Mouse (Mus musculus) embryo, embryonic 10.5 days (tissue): ENCODE data around the gene Atxn3.
"Not testable (repeated sequence)": the region's sequence is repeated elsewhere in the genome, so short reads cannot be mapped to it uniquely, and the experiment has no call there.

Source experiments
- DNase-seq: peaks from one replicate; pipeline ENCODE4 v3.0.0-alpha.2; 2015; ENCODE audit warnings: low spot score

Atxn3 gene

GRCm38 (mm10) chr12:101957942-101958544 lies at the start of gene Atxn3:
TSS of gene Atxn3 (minus strand) at chr12:101958246.
- peak; percentile 96 for DNase-seq

- no peak for DNase-seq
Observed at GRCm38 (mm10) chr12:102000785-102001184, 42.7 kb upstream of the Atxn3 start.

DNA sequence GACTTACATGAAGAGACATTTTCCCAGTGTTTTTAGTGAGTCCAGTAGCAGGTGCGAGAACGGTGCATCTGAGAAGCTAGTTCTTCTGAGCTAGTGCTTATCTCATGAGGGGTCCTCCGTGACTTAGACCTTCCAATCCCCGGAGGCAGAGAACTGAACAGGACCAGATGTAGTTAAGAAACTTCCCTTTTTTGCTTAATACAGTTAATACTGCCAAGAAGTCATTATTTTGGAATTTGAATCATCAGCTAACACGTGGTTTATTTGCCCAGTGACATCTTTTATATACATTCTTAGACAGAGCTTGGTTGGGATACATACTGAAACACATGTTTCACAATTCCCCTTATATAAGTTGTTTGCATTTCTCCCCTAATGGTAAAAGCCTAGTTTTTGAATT lies 40.9 kb upstream of the Atxn3 start:
- DNase-seq, result no peak

DNA sequence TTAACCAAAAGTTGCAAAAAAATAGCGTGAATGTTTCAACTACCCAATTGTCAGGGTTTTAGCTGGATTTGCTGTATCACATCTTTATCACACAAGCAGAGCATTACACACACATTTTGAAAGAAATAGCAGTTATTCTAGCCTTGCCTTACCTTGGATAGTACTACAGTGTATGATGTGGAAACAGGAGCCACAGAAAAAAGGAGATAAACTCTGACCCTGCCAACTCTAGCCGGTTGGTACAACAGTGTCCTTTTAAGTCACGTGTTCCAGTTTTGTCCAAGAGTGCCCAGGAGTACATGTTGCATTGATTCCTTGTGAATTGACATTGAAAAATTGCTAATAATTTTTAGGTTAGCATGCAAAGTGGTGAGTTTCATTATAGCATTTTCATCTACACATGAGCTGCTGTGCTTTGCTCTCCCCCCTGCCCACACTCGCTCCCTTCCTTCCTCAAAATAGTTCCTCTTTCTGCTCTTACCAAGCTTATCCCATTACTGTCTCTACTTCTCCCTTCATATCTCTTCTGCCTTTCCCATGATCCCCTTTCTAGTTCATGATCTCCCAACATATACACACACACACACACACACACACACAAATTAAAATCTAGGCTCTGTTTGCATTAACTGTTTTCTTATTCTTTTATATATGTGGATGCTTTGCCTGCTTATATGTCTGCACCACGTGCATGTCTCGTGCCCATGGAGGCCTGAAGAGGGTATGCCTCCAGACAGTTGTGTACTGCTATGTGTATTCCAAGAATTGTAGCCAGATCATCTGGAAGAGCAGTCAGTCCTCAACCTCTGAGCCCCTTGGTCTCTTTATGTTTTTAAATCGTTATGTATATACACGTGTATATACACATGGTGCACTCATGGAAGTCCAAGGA lies 36.8 kb upstream of the Atxn3 start:
- no peak for DNase-seq

GRCm38 (mm10) chr12:101987659-101988058 lies 29.6 kb upstream of the Atxn3 start:
- no peak for DNase-seq

GRCm38 (mm10) chr12:101985110-101985509 lies 27.1 kb upstream of the Atxn3 start:
- DNase-seq, result peak; percentile 32

DNA sequence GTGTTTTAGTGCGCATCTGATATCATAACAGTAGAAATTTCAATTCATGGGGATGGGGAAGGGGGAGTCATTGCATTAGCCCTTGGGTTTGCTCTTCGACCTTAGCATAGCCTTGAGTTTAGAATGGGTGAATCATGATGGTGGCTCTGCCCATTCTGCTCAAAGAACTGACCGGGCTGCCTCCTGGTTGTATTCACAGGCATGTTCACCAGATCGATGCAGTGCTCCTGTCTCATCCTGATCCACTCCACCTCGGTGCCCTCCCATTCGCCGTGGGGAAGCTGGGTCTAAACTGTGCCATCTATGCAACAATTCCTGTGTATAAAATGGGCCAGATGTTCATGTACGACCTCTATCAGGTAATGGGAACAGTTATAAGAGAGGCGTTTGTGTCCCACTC lies 24.9 kb upstream of the Atxn3 start:
- no peak for DNase-seq

DNA sequence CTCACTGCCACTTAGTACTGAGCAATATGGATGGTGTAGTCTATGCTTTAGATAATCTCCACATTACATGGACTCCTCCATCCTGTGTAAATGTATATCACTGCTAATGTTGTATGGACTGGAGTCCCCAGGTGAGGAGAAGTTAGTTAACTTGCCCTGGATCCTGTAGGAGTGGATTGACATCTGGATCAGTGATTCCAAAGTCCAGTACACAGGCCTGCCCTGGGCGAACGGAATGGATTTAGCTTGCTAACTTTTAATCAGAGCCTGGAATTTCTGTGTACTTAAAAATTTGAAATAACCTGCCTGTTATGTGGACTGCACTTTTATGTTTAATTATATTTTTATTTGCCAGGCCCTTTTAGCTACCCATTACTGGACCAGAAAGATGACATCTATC lies 23.5 kb upstream of the Atxn3 start:
- DNase-seq, result no peak

DNA sequence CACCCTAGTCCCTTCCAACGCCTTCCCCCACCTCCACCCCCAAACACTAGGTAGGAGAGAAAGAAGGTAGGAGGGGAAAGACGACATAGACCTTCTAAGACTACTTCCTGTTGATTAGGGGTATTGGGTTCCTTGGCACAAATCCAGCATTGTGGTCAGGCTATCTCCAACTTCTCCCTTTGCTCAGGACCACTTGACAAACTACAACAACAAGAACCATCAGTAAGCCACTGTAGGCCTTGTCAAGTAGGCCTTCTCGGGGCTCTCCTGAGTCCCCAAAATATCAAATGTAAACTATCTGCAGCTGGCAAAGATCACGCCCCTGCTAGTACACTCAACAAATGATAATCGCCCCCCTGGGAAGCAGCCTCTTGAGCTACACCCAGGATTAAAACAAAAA lies 22.2 kb upstream of the Atxn3 start:
- no peak for DNase-seq

GRCm38 (mm10) chr12:101979213-101979750 lies 21.2 kb upstream of the Atxn3 start:
- no peak for DNase-seq

DNA sequence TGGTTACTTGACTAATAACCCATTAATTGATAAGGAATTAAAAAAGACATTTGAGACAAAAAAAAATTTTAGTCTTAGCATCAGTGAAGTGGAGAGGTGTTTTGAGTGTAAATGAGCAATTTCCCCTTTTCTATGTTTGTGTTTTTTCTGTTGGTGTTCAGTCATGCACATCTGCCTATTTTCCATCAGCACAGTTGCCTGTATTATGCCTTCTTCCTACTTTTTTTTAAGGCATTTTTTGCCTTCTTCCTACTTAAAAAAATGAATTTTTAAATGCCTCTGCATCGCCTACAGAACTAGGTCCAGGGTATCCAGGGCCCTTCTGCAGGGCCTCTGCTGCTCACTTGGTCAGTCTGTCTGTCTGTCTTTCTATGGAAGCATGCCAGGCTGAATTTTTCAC lies 20.5 kb upstream of the Atxn3 start:
- no peak for DNase-seq

- DNase-seq, result no peak
Observed at GRCm38 (mm10) chr12:101978162-101978561, 20.1 kb upstream of the Atxn3 start.

DNA sequence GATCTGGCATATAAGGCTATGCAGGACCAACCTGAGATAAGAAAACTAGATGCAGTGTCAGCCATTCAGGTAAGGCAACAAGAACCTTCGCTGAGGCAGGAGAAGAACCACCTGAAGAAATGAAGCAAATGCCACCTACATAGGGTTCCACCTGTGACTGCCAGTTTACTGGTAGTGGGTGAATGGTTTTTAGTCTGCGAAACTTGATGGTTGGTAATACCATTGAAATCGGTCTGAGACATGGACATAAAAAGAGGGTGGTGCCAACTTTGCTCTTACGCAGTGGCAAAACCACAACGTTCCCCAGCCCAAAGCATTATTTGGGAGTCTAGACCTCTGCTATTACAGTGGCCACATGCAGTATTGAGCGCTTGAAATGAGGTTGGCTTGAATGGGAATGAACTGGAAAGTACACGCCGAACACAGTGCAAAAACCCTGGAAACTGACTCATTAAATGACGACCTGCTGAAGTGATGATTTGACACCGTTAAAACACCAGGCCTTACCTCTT lies 19.4 kb upstream of the Atxn3 start:
- DNase-seq, result no peak

GRCm38 (mm10) chr12:101976651-101977403 lies 18.8 kb upstream of the Atxn3 start:
- no peak for DNase-seq

DNA sequence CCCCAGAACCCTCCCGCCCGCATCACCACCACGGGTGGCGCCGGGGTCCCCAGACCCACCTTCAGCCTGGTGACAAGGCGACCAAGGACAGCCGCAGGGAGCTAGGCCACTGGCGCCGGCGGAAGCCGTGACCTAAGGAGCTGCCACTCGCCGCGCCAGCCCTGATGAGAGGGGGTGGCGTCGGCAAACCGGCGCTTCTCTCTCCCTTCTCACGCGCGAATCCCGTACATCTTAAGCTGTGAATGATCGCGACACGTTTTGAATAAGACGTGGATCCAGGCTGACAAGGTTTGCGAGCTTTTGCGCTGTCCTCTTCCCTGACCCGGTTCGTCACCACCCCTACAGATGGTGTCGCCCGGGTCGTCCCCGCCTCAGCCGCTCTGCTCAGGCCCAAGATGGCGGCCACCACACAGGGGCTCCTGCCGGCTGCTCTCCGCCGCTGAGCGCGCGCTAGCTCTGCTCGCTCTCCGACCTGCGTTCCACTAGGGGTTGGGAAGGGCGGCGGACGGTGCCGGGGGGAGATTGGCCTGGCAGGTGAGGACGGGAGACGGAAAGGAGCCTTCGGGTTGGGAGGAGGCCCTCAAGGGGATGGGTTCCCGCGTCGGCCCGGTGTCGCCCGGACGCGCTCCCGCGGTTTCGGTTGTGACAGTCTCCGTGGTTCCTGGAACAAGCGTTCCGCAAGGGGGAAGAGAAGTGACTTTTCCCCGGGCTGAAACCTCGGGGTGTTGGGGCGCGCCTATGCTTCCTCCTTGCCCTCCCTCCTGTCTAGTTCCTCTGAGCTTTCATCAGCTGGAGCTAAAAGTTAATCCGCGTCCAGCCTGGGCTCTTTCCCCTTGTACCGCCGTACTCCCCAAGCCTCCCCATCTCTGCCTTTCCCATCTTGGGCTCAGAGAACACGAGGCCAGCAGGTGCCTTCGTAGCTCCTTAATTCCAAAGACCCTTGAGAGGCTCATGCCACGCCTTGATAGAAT lies 17.8 kb upstream of the Atxn3 start, which contains the start of gene Cpsf2:
Cpsf2 (plus strand) TSS at position 388 of the 971 bp plus-strand sequence.
- peak; percentile 87 for DNase-seq

GRCm38 (mm10) chr12:101975167-101975600 lies 17.1 kb upstream of the Atxn3 start:
- DNase-seq, result no peak

- no peak for DNase-seq
Observed at GRCm38 (mm10) chr12:101974571-101974970, 16.5 kb upstream of the Atxn3 start.

DNA sequence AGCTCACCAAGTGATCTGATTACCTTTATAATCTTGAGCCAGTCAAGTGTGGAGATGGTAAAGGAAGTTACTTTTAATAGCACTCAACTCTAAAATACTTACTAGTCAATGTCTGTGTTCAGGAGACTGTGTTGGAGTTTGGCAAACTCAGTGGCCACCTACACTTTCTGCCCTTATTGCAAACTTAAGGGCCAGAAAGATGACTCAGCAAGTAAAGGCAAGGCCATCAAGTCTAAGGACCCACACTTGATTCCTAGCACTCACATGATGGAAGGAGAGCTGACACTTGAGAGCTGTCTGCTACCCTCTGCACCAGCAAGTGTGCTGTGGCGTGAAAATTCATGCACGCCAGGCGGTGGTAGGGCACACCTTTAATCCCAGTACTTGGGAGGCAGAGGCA lies 14.2 kb upstream of the Atxn3 start:
- no peak for DNase-seq

GRCm38 (mm10) chr12:101971311-101971710 lies 13.3 kb upstream of the Atxn3 start:
- no peak for DNase-seq

DNA sequence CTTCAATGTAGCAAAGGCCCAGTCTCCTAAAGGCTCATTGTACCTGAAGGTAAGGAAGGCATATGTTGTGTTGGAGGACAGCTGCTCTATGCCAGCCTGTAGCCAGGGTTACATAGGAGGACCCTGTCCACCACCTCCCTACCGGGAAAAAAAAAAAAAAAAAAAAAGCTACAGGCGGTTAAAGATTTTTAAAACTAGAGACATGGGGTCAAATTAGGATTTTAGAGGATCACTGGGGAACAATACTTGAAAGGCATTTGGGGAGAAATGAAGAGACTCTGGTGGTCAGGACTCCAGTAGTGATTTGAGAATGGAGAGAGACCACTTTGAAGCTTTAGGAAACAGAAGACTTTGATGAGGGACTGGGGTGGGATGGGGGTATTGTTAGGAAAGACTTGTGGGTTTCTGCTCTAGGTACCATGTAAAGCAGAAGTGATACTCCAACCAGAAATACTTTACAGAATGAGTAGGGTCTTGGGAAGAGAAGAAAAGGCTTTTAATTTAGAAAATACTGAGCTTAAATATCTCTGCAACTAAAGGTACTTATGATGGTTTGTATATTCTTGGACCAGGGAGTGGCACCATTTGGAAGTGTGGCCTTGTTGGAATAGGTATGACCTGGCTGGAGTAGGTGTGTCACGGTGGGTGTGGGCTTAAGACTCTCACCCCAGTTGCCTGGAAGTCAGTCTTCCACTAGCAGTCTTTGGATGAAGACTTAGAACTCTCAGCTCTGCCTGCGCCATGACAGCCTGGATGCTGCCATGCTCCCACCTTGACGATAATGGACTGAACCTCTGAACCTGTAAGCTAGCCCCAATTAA lies 1.1 kb upstream of the Atxn3 start:
- not testable (repeated sequence) for DNase-seq
